ENCODE assay signal across 8 mouse cellular contexts in the genomic region with DNA sequence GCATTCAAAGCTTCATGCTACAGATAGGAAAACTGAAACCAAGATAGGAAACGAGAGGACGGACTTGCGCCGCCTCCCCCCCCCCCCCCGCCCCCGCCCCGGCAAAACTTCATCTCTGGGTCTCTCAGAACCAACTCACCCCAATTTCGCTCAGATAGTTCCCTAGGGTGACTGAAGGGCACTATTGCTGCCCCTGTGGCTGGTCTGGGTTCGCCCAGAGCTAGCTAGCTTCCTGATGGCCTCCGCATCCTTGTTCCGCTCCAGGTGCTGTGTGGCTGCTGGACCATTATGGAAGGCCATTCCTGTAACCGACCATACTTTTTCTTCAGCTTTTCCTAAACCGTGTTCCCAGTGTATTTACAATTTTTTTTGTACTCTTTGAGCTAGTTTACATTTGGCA. TPM values are rescaled to one million over a fixed set of nuclear protein-coding genes. Genes with fewer than 3 reads are reported as not detected.
DNase-seq lines count a peak whose midpoint lies in the region; ATAC-seq and TF ChIP-seq lines count a peak whose summit lies in the region.

No protein-coding gene starts in this region.

- dilution Hi-C loops in CH12.LX (cut with MboI; ENCODE audit: extremely low pct_ligation_motif_present, extremely low pct_unique_long_range_greater_than_20kb, low sequenced_read_pairs) = no loop called here

- no peak for TF ChIP-seq EP300 in CH12.LX (IDR thresholded peaks at IDR 0.05; ENCODE audit: low read length)
- TF ChIP-seq EP300 in heart, postnatal 0 days (IDR thresholded peaks at IDR 0.05; ENCODE audit: low read depth) = no peak
- TF ChIP-seq EP300 in liver, postnatal 0 days (IDR thresholded peaks at IDR 0.05; ENCODE audit: low read depth) = no peak

- no peak for ATAC-seq in heart, postnatal 0 days (ENCODE audit: insufficient read depth, low read depth)
- ATAC-seq in liver, postnatal 0 days = no peak

- no peak for TF ChIP-seq POLR2A in CH12.LX (IDR thresholded peaks at IDR 0.05; ENCODE audit: low read depth, low read length)

- 33% methylated on average over 12 of the region's 13 CpGs for WGBS in heart, postnatal 0 days
- 24% methylated on average over 13 of the region's 13 CpGs for WGBS in liver, postnatal 0 days (ENCODE audit: insufficient replicate concordance)

- no peak for TF ChIP-seq CTCF in gastrocnemius, adult 2 months (IDR thresholded peaks at IDR 0.05)
- no peak for TF ChIP-seq CTCF in CH12.LX (conservative IDR thresholded peaks at IDR 0.05 in 1 of 2, IDR thresholded peaks at IDR 0.05 in 1 of 2; ENCODE audit: low read depth in 2 of 2, low read length in 2 of 2)
- no peak for TF ChIP-seq CTCF in heart, postnatal 0 days (IDR thresholded peaks at IDR 0.05; ENCODE audit: low read depth)
- TF ChIP-seq CTCF in liver, postnatal 0 days (IDR thresholded peaks at IDR 0.05; ENCODE audit: low read depth) = no peak

- no peak overlapping the region for H3K27ac ChIP-seq in gastrocnemius, adult 2 months
- H3K27ac ChIP-seq in CH12.LX (ENCODE audit: insufficient read depth, low read depth) = no peak overlapping the region
- no peak overlapping the region for H3K27ac ChIP-seq in heart, postnatal 0 days (ENCODE audit: low read depth)
- H3K27ac ChIP-seq in liver, postnatal 0 days (ENCODE audit: low read depth) = no peak overlapping the region

- peak overlapping the region; percentile 68 for H3K4me3 ChIP-seq in gastrocnemius, adult 2 months
- H3K4me3 ChIP-seq in CH12.LX (replicated peaks in 1 of 3; ENCODE audit: low read depth in 2 of 3, low read length in 2 of 3, poor library complexity in 1 of 3) = peak overlapping the region in 2 of 3 experiments; percentile 22 to 28
- peak overlapping the region; percentile 25 for H3K4me3 ChIP-seq in heart, postnatal 0 days (ENCODE audit: low read depth, low read length)
- H3K4me3 ChIP-seq in liver, postnatal 0 days (ENCODE audit: low read depth, low read length) = 0 out of 2 replicates have a peak overlapping the region, but pooled peaks have one; percentile 7

- in situ Hi-C loops in CH12.LX (cut with MboI; ENCODE audit: low pct_ligation_motif_present, low pct_unique_long_range_greater_than_20kb, low sequenced_read_pairs) = no loop called here

- H3K9me3 ChIP-seq in CH12.LX (replicated peaks; ENCODE audit: low read length) = peaks cover 16% of the 10 kb centered on the region
- no peaks in the 10 kb centered on the region for H3K9me3 ChIP-seq in heart, postnatal 0 days (replicated peaks; ENCODE audit: control insufficient read depth, low read length)
- H3K9me3 ChIP-seq in liver, postnatal 0 days (ENCODE audit: low read length) = no peaks in the 10 kb centered on the region

- H3K79me2 ChIP-seq in CH12.LX (replicated peaks; ENCODE audit: control insufficient read depth, extremely low read depth, insufficient read depth, poor library complexity, severe bottlenecking) = no peaks in the 10 kb centered on the region

- H3K4me1 ChIP-seq in CH12.LX (ENCODE audit: control insufficient read depth in 1 of 2, insufficient read depth in 2 of 2) = peaks cover 0 to 8% of the 10 kb centered on the region in 2 experiments; a peak in 2 of 4 replicates
- H3K4me1 ChIP-seq in heart, postnatal 0 days (ENCODE audit: control insufficient read depth, insufficient read depth) = no peaks in the 10 kb centered on the region
- 0 out of 2 replicates have a peak, but pooled peaks cover 5% of the 10 kb centered on the region for H3K4me1 ChIP-seq in liver, postnatal 0 days (ENCODE audit: insufficient read depth)

- H3K36me3 ChIP-seq in CH12.LX (replicated peaks in 1 of 2; ENCODE audit: control insufficient read depth in 1 of 2, insufficient read depth in 1 of 2, low read length in 1 of 2) = no peaks in the 10 kb centered on the region
- no peaks in the 10 kb centered on the region for H3K36me3 ChIP-seq in heart, postnatal 0 days (replicated peaks; ENCODE audit: control insufficient read depth, insufficient read depth, low read length)
- H3K36me3 ChIP-seq in liver, postnatal 0 days (replicated peaks; ENCODE audit: insufficient read depth, low read length) = no peaks in the 10 kb centered on the region

- no peak overlapping the region for H3K9ac ChIP-seq in CH12.LX (ENCODE audit: insufficient read depth, low read depth)
- no peak overlapping the region for H3K9ac ChIP-seq in heart, postnatal 0 days (replicated peaks; ENCODE audit: low read depth, low read length)
- H3K9ac ChIP-seq in liver, postnatal 0 days (replicated peaks) = no peak overlapping the region

- H3K4me2 ChIP-seq in CH12.LX (ENCODE audit: insufficient read depth, low read depth, poor library complexity, severe bottlenecking) = peak overlapping the region; percentile 85
- H3K4me2 ChIP-seq in heart, postnatal 0 days (ENCODE audit: low read depth, low read length) = peak overlapping the region; percentile 54
- H3K4me2 ChIP-seq in liver, postnatal 0 days (ENCODE audit: low read depth, low read length) = peak overlapping the region; percentile 53

- H3K27me3 ChIP-seq in CH12.LX (replicated peaks) = peaks cover 61% of the 10 kb centered on the region
- H3K27me3 ChIP-seq in heart, postnatal 0 days (ENCODE audit: control insufficient read depth, insufficient read depth, low read length) = peaks cover 7% of the 10 kb centered on the region; the same call in 1 of the 2 replicates
- H3K27me3 ChIP-seq in liver, postnatal 0 days (ENCODE audit: insufficient read depth, low read length) = no peaks in the 10 kb centered on the region

- TF ChIP-seq RAD21 in CH12.LX (IDR thresholded peaks at IDR 0.05; ENCODE audit: low read depth, low read length) = no peak

- intact Hi-C loops in gastrocnemius, adult 2 months (cut with DNase I) = no loop called here

- no peak for DNase-seq in gastrocnemius, adult 2 months
- no peak for DNase-seq in gastrocnemius, adult 18-20 months (ENCODE audit: low spot score)
- DNase-seq in CH12.LX (ENCODE audit: extremely low read depth) (no peak), adipocyte (ENCODE audit: low spot score) (no peak)
- DNase-seq in heart, postnatal 0 days (ENCODE audit: low spot score) = no peak
- DNase-seq in liver, postnatal 0 days = no peak
- DNase-seq in layer of hippocampus, postnatal 25 days (ENCODE audit: extremely low spot score in 1 of 2, low spot score in 1 of 2) = no peak
- no peak for DNase-seq in thymus, postnatal 14 days

TF ChIP-seq in CH12.LX, 34 proteins besides CTCF, POLR2A, EP300 and RAD21:
- no peak for TF ChIP-seq UBTF (IDR thresholded peaks at IDR 0.05; ENCODE audit: low read depth, low read length)

RNA-seq across cellular contexts. Expression of a gene that starts 13.7 kb away (rescaled TPM):
- total RNA-seq in gastrocnemius, adult 2 months (2021) = 1 to 10 TPM; 1.3 to 1.4 TPM
- 1 to 10 TPM in 1 of 2 experiments, under 1 TPM in 1; 0.96 to 2.4 TPM for total RNA-seq in gastrocnemius, adult 18-20 months (2021)
- total RNA-seq in CH12.LX (2012; rRNA removed) (0.17 and 0.25 TPM in 2 replicates), CH12.LX (2014; rRNA removed) (0.11 and 0.17 TPM in 2 replicates)
- polyA plus RNA-seq in CH12.LX (2012; ENCODE audit: insufficient read length, low read depth) = 0.61 and 0.93 TPM in 2 replicates
- total RNA-seq in heart, postnatal 0 days (2014; rRNA removed; ENCODE audit: low replicate concordance) = 15.6 and 16.4 TPM in 2 replicates
- polyA plus RNA-seq in heart, postnatal 0 days (2015; fragmentation: Nextera tagmentation; extraction: Ambion mirVana) = 7.2 and 7.3 TPM in 2 replicates
- 0.17 and 0.28 TPM in 2 replicates for polyA plus RNA-seq in liver, postnatal 0 days (2015; fragmentation: Nextera tagmentation; extraction: Ambion mirVana)
- total RNA-seq in layer of hippocampus, postnatal 25 days (2021) = 100 to 1,000 TPM; 592 to 639 TPM

RNA-seq across cellular contexts. Expression of a gene that starts 19.6 kb away (rescaled TPM):
- not detected for total RNA-seq in gastrocnemius, adult 2 months (2021)
- not detected for total RNA-seq in gastrocnemius, adult 18-20 months (2021)
- not detected in 2 replicates for total RNA-seq in CH12.LX (2012; rRNA removed)
- total RNA-seq in CH12.LX (2014; rRNA removed) = not detected in 2 replicates
- not detected in 2 replicates for polyA plus RNA-seq in CH12.LX (2012; ENCODE audit: insufficient read length, low read depth)
- 0.15 TPM in 1 of 2 replicates, not detected in the other for total RNA-seq in heart, postnatal 0 days (2014; rRNA removed; ENCODE audit: low replicate concordance)
- polyA plus RNA-seq in heart, postnatal 0 days (2015; fragmentation: Nextera tagmentation; extraction: Ambion mirVana) = 0.12 TPM in 1 of 2 replicates, not detected in the other
- 443 and 456 TPM in 2 replicates for polyA plus RNA-seq in liver, postnatal 0 days (2015; fragmentation: Nextera tagmentation; extraction: Ambion mirVana)
- total RNA-seq in layer of hippocampus, postnatal 25 days (2021) = not detected

RNA-seq across cellular contexts. Expression of a gene that starts 45.3 kb away (rescaled TPM):
- total RNA-seq in gastrocnemius, adult 2 months (2021) = not detected
- total RNA-seq in gastrocnemius, adult 18-20 months (2021) = not detected
- 0.08 TPM in 1 of 2 replicates, not detected in the other for total RNA-seq in CH12.LX (2012; rRNA removed)
- not detected in 2 replicates for total RNA-seq in CH12.LX (2014; rRNA removed)
- 0.11 TPM in 1 of 2 replicates, not detected in the other for polyA plus RNA-seq in CH12.LX (2012; ENCODE audit: insufficient read length, low read depth)
- total RNA-seq in heart, postnatal 0 days (2014; rRNA removed; ENCODE audit: low replicate concordance) = 0.76 TPM in 1 of 2 replicates, not detected in the other
- polyA plus RNA-seq in heart, postnatal 0 days (2015; fragmentation: Nextera tagmentation; extraction: Ambion mirVana) = 0.07 and 0.29 TPM in 2 replicates
- polyA plus RNA-seq in liver, postnatal 0 days (2015; fragmentation: Nextera tagmentation; extraction: Ambion mirVana) = 0.51 and 0.99 TPM in 2 replicates
- total RNA-seq in layer of hippocampus, postnatal 25 days (2021) = not detected

RNA-seq across cellular contexts. Expression of a gene that starts 53.1 kb away (rescaled TPM):
- not detected for total RNA-seq in gastrocnemius, adult 2 months (2021)
- not detected for total RNA-seq in gastrocnemius, adult 18-20 months (2021)
- not detected in 2 replicates for total RNA-seq in CH12.LX (2012; rRNA removed)
- total RNA-seq in CH12.LX (2014; rRNA removed) = not detected in 2 replicates
- not detected in 2 replicates for polyA plus RNA-seq in CH12.LX (2012; ENCODE audit: insufficient read length, low read depth)
- 0.08 TPM in 2 replicates for total RNA-seq in heart, postnatal 0 days (2014; rRNA removed; ENCODE audit: low replicate concordance)
- polyA plus RNA-seq in heart, postnatal 0 days (2015; fragmentation: Nextera tagmentation; extraction: Ambion mirVana) = 0.34 and 0.48 TPM in 2 replicates
- not detected in 2 replicates for polyA plus RNA-seq in liver, postnatal 0 days (2015; fragmentation: Nextera tagmentation; extraction: Ambion mirVana)
- under 1 TPM; 0.17 to 0.35 TPM for total RNA-seq in layer of hippocampus, postnatal 25 days (2021)

Comparison
In these comparisons a context has a peak if more than half of its experiments do, and no peak if none do; other contexts are left out.
1. H3K4me3 ChIP-seq: peak in every context shown above with its lines; median percentile 68 in gastrocnemius, adult 2 months; 25 in CH12.LX; 25 in heart, postnatal 0 days; 7 in liver, postnatal 0 days.
2. RNA of a gene that starts 13.7 kb away (total RNA-seq): 592 to 639 TPM in layer of hippocampus, postnatal 25 days; 15.6 to 16.4 TPM in heart, postnatal 0 days, 0.96 to 2.4 TPM in gastrocnemius, adult 18-20 months, 1.3 to 1.4 TPM in gastrocnemius, adult 2 months and 0.11 to 0.25 TPM in CH12.LX; every median in the first group is over 10 times any median in the second.
3. Peak in every context shown above with its lines, with median percentiles within 50 percentile points of each other: H3K4me2 ChIP-seq.